Mouse (Mus musculus): ENCODE data around the gene Plppr1. TPM values are rescaled to one million over a fixed set of nuclear protein-coding genes. Genes with fewer than 3 reads are reported as not detected.

The Plppr1 gene
- total and polyA plus RNA-seq, 3 experiments = not detected

GRCm38 (mm10) chr4:49286197-49286492 is 227.1 kb downstream of the Plppr1 start:
- DNase-seq (ENCODE audit: extremely low read depth) = no peak
- in situ Hi-C loops (cut with MboI; ENCODE audit: low pct_ligation_motif_present, low pct_unique_long_range_greater_than_20kb, low sequenced_read_pairs) (no loop called here), dilution Hi-C loops (cut with MboI; ENCODE audit: extremely low pct_ligation_motif_present, extremely low pct_unique_long_range_greater_than_20kb, low sequenced_read_pairs) (no loop called here)
- no peaks in the 10 kb centered on the region for H3K79me2 ChIP-seq (replicated peaks; ENCODE audit: control insufficient read depth, extremely low read depth, insufficient read depth, poor library complexity, severe bottlenecking)
- no peaks in the 10 kb centered on the region for H3K27me3 ChIP-seq (replicated peaks)
- H3K27ac ChIP-seq (ENCODE audit: insufficient read depth, low read depth) = no peak overlapping the region
- peaks cover 0 to 15% of the 10 kb centered on the region in 2 experiments; a peak in 2 of 4 replicates for H3K4me1 ChIP-seq (ENCODE audit: control insufficient read depth in 1 of 2, insufficient read depth in 2 of 2)
- H3K9ac ChIP-seq (ENCODE audit: insufficient read depth, low read depth) = no peak overlapping the region
- no peaks in the 10 kb centered on the region for H3K9me3 ChIP-seq (replicated peaks; ENCODE audit: low read length)
- no peak overlapping the region for H3K4me2 ChIP-seq (ENCODE audit: insufficient read depth, low read depth, poor library complexity, severe bottlenecking)
- TF ChIP-seq MEF2A (IDR thresholded peaks at IDR 0.05; ENCODE audit: borderline replicate concordance, low read depth, low read length) = no peak
- no peak for TF ChIP-seq BHLHE40 (IDR thresholded peaks at IDR 0.05; ENCODE audit: low read depth, low read length)
- TF ChIP-seq CTCF (conservative IDR thresholded peaks at IDR 0.05 in 1 of 2, IDR thresholded peaks at IDR 0.05 in 1 of 2; ENCODE audit: low read depth in 2 of 2, low read length in 2 of 2) = no peak
- TF ChIP-seq SMC3 (IDR thresholded peaks at IDR 0.05; ENCODE audit: low read depth, low read length) = no peak
- TF ChIP-seq HCFC1 (IDR thresholded peaks at IDR 0.05; ENCODE audit: low read depth, low read length) = no peak
- no peaks in the 10 kb centered on the region for H3K36me3 ChIP-seq (replicated peaks in 1 of 2; ENCODE audit: control insufficient read depth in 1 of 2, insufficient read depth in 1 of 2, low read length in 1 of 2)
- no peak overlapping the region for H3K4me3 ChIP-seq (replicated peaks in 1 of 3; ENCODE audit: low read depth in 2 of 3, low read length in 2 of 3, poor library complexity in 1 of 3)

- no peaks in the 10 kb centered on the region for H3K27me3 ChIP-seq (replicated peaks)
- no peak for DNase-seq (ENCODE audit: extremely low read depth)
- no peaks in the 10 kb centered on the region for H3K36me3 ChIP-seq (replicated peaks in 1 of 2; ENCODE audit: control insufficient read depth in 1 of 2, insufficient read depth in 1 of 2, low read length in 1 of 2)
- no peak overlapping the region for H3K9ac ChIP-seq (ENCODE audit: insufficient read depth, low read depth)
- TF ChIP-seq NRF1 (IDR thresholded peaks at IDR 0.05; ENCODE audit: low read depth, low read length) (no peak), POLR2A (IDR thresholded peaks at IDR 0.05; ENCODE audit: low read depth, low read length) (no peak), KAT2A (IDR thresholded peaks at IDR 0.05; ENCODE audit: insufficient replicate concordance, low read length) (no peak), TCF12 (IDR thresholded peaks at IDR 0.05; ENCODE audit: low read depth, low read length) (no peak), ZC3H11A (IDR thresholded peaks at IDR 0.05; ENCODE audit: low read depth, low read length) (no peak), HCFC1 (IDR thresholded peaks at IDR 0.05; ENCODE audit: low read depth, low read length) (no peak), SIN3A (IDR thresholded peaks at IDR 0.05; ENCODE audit: low read length) (no peak)
- H3K4me2 ChIP-seq (ENCODE audit: insufficient read depth, low read depth, poor library complexity, severe bottlenecking) = no peak overlapping the region
- H3K27ac ChIP-seq (ENCODE audit: insufficient read depth, low read depth) = no peak overlapping the region
- H3K4me3 ChIP-seq (replicated peaks in 1 of 3; ENCODE audit: low read depth in 2 of 3, low read length in 2 of 3, poor library complexity in 1 of 3) = no peak overlapping the region
- no peaks in the 10 kb centered on the region for H3K4me1 ChIP-seq (ENCODE audit: control insufficient read depth in 1 of 2, insufficient read depth in 2 of 2)
- no peaks in the 10 kb centered on the region for H3K79me2 ChIP-seq (replicated peaks; ENCODE audit: control insufficient read depth, extremely low read depth, insufficient read depth, poor library complexity, severe bottlenecking)
- dilution Hi-C loops (cut with MboI; ENCODE audit: extremely low pct_ligation_motif_present, extremely low pct_unique_long_range_greater_than_20kb, low sequenced_read_pairs) (no loop called here), in situ Hi-C loops (cut with MboI; ENCODE audit: low pct_ligation_motif_present, low pct_unique_long_range_greater_than_20kb, low sequenced_read_pairs) (no loop called here)
- no peaks in the 10 kb centered on the region for H3K9me3 ChIP-seq (replicated peaks; ENCODE audit: low read length)
These were observed 237.4 kb downstream of the Plppr1 start for GRCm38 (mm10) chr4:49296434-49296833.

- dilution Hi-C loops (cut with MboI; ENCODE audit: extremely low pct_ligation_motif_present, extremely low pct_unique_long_range_greater_than_20kb, low sequenced_read_pairs) = no loop called here
These were observed 240.5 kb downstream of the Plppr1 start for GRCm38 (mm10) chr4:49299576-49299975.

More at GRCm38 (mm10) chr4:49299576-49299975, 240.5 kb downstream of the Plppr1 start:
- no peak overlapping the region for H3K9ac ChIP-seq (ENCODE audit: insufficient read depth, low read depth)
- H3K27ac ChIP-seq (ENCODE audit: insufficient read depth, low read depth) = no peak overlapping the region
- no peaks in the 10 kb centered on the region for H3K4me1 ChIP-seq (ENCODE audit: control insufficient read depth in 1 of 2, insufficient read depth in 2 of 2)
- H3K4me2 ChIP-seq (ENCODE audit: insufficient read depth, low read depth, poor library complexity, severe bottlenecking) = no peak overlapping the region
- H3K27me3 ChIP-seq (replicated peaks) = no peaks in the 10 kb centered on the region
- in situ Hi-C loops (cut with MboI; ENCODE audit: low pct_ligation_motif_present, low pct_unique_long_range_greater_than_20kb, low sequenced_read_pairs) = no loop called here
- TF ChIP-seq ZNF384 (IDR thresholded peaks at IDR 0.05; ENCODE audit: low read depth, low read length) (no peak), MAFK (IDR thresholded peaks at IDR 0.05; ENCODE audit: insufficient replicate concordance, low read length) (no peak), NELFE (IDR thresholded peaks at IDR 0.05; ENCODE audit: low read depth, low read length) (no peak), POLR2AphosphoS2 (IDR thresholded peaks at IDR 0.05; ENCODE audit: low read depth, low read length) (no peak), SIN3A (IDR thresholded peaks at IDR 0.05; ENCODE audit: low read length) (no peak), POLR2A (IDR thresholded peaks at IDR 0.05; ENCODE audit: low read depth, low read length) (no peak), ETS1 (conservative IDR thresholded peaks at IDR 0.05; ENCODE audit: low read depth, low read length) (no peak), JUN (IDR thresholded peaks at IDR 0.05; ENCODE audit: insufficient read depth, low read depth, low read length) (no peak), ELF1 (IDR thresholded peaks at IDR 0.05; ENCODE audit: low read depth, low read length) (no peak), PAX5 (IDR thresholded peaks at IDR 0.05; ENCODE audit: low read length) (no peak), TCF12 (IDR thresholded peaks at IDR 0.05; ENCODE audit: low read depth, low read length) (no peak), MAZ (IDR thresholded peaks at IDR 0.05; ENCODE audit: low read depth, low read length) (no peak), USF2 (conservative IDR thresholded peaks at IDR 0.05; ENCODE audit: low read depth, low read length) (no peak), JUND (conservative IDR thresholded peaks at IDR 0.05; ENCODE audit: low read depth, low read length) (no peak), HCFC1 (IDR thresholded peaks at IDR 0.05; ENCODE audit: low read depth, low read length) (no peak), MXI1 (IDR thresholded peaks at IDR 0.05; ENCODE audit: low read depth, low read length) (no peak), RAD21 (IDR thresholded peaks at IDR 0.05; ENCODE audit: low read depth, low read length) (no peak), KAT2A (IDR thresholded peaks at IDR 0.05; ENCODE audit: insufficient replicate concordance, low read length) (no peak), CHD2 (IDR thresholded peaks at IDR 0.05; ENCODE audit: low read length) (no peak)
- no peaks in the 10 kb centered on the region for H3K36me3 ChIP-seq (replicated peaks in 1 of 2; ENCODE audit: control insufficient read depth in 1 of 2, insufficient read depth in 1 of 2, low read length in 1 of 2)
- no peaks in the 10 kb centered on the region for H3K9me3 ChIP-seq (replicated peaks; ENCODE audit: low read length)
- H3K4me3 ChIP-seq (replicated peaks in 1 of 3; ENCODE audit: low read depth in 2 of 3, low read length in 2 of 3, poor library complexity in 1 of 3) = no peak overlapping the region
- no peak for DNase-seq (ENCODE audit: extremely low read depth)
- H3K79me2 ChIP-seq (replicated peaks; ENCODE audit: control insufficient read depth, extremely low read depth, insufficient read depth, poor library complexity, severe bottlenecking) = no peaks in the 10 kb centered on the region
